Mouse (Mus musculus): Measurements from ENCODE around the gene Mael. TPM values are rescaled to one million over a fixed set of nuclear protein-coding genes. Genes with fewer than 3 reads are reported as not detected.

Gene Mael
- polyA plus RNA-seq, 2 experiments = 0.04 TPM; not detected in 1

GRCm38 (mm10) chr1:166170852-166171251 is 67.7 kb downstream of the Mael start:
- Histone ChIP-seq H3K27ac (replicated peaks; ENCODE audit: low read depth, low read length) (no peak overlapping the region), H3K9me3 (ENCODE audit: control insufficient read depth, low read length) (no peaks in the 10 kb centered on the region), H3K36me3 (ENCODE audit: control insufficient read depth, insufficient read depth, low read length) (no peaks in the 10 kb centered on the region), H3K9ac (ENCODE audit: low read depth, low read length, severe bottlenecking) (no peak overlapping the region), H3K4me1 (ENCODE audit: control insufficient read depth, insufficient read depth, low read length) (no peaks in the 10 kb centered on the region), H3K4me2 (replicated peaks; ENCODE audit: low read depth, low read length, severe bottlenecking) (no peak overlapping the region), H3K4me3 (replicated peaks; ENCODE audit: low read length) (no peak overlapping the region), H3K27me3 (ENCODE audit: control insufficient read depth, insufficient read depth, low read length) (no peaks in the 10 kb centered on the region)
- no peak for DNase-seq (ENCODE audit: low spot score)
- WGBS = 88% methylated on average over 12 of the region's 12 CpGs
- ATAC-seq (ENCODE audit: low FRiP score, low read depth) = no peak
- TF ChIP-seq POLR2A (IDR thresholded peaks at IDR 0.05; ENCODE audit: borderline replicate concordance, extremely low read depth, insufficient read depth, insufficient read length) = no peak

- H3K4me1 ChIP-seq (ENCODE audit: control insufficient read depth, insufficient read depth, low read length) = no peaks in the 10 kb centered on the region
- H3K27me3 ChIP-seq (ENCODE audit: control insufficient read depth, insufficient read depth, low read length) = no peaks in the 10 kb centered on the region
- H3K9me3 ChIP-seq (ENCODE audit: control insufficient read depth, low read length) = no peaks in the 10 kb centered on the region
- DNase-seq (ENCODE audit: low spot score) = no peak
- no peaks in the 10 kb centered on the region for H3K36me3 ChIP-seq (ENCODE audit: control insufficient read depth, insufficient read depth, low read length)
- no peak overlapping the region for H3K27ac ChIP-seq (replicated peaks; ENCODE audit: low read depth, low read length)
- no peak overlapping the region for H3K4me2 ChIP-seq (replicated peaks; ENCODE audit: low read depth, low read length, severe bottlenecking)
- no peak overlapping the region for H3K9ac ChIP-seq (ENCODE audit: low read depth, low read length, severe bottlenecking)
- H3K4me3 ChIP-seq (replicated peaks; ENCODE audit: low read length) = no peak overlapping the region
- no peak for TF ChIP-seq POLR2A (IDR thresholded peaks at IDR 0.05; ENCODE audit: borderline replicate concordance, extremely low read depth, insufficient read depth, insufficient read length)
- whole genome bisulfite sequencing = 91% methylated on average over 7 of the region's 7 CpGs
- ATAC-seq (ENCODE audit: low FRiP score, low read depth) = no peak
These were observed 68.8 kb downstream of the Mael start for GRCm38 (mm10) chr1:166169713-166170112.

GRCm38 (mm10) chr1:166168017-166168416 is 70.5 kb downstream of the Mael start:
- DNase-seq (ENCODE audit: low spot score) = no peak
- WGBS = 91% methylated on average over 7 of the region's 7 CpGs
- ATAC-seq (ENCODE audit: low FRiP score, low read depth) = no peak
- Histone ChIP-seq H3K36me3 (ENCODE audit: control insufficient read depth, insufficient read depth, low read length) (no peaks in the 10 kb centered on the region), H3K27ac (replicated peaks; ENCODE audit: low read depth, low read length) (no peak overlapping the region), H3K9me3 (ENCODE audit: control insufficient read depth, low read length) (no peaks in the 10 kb centered on the region), H3K4me2 (replicated peaks; ENCODE audit: low read depth, low read length, severe bottlenecking) (no peak overlapping the region), H3K4me1 (ENCODE audit: control insufficient read depth, insufficient read depth, low read length) (no peaks in the 10 kb centered on the region), H3K4me3 (replicated peaks; ENCODE audit: low read length) (no peak overlapping the region), H3K27me3 (ENCODE audit: control insufficient read depth, insufficient read depth, low read length) (no peaks in the 10 kb centered on the region), H3K9ac (ENCODE audit: low read depth, low read length, severe bottlenecking) (no peak overlapping the region)
- TF ChIP-seq POLR2A (IDR thresholded peaks at IDR 0.05; ENCODE audit: borderline replicate concordance, extremely low read depth, insufficient read depth, insufficient read length) = no peak

GRCm38 (mm10) chr1:166167405-166167804 is 71.1 kb downstream of the Mael start:
- Histone ChIP-seq H3K27ac (replicated peaks; ENCODE audit: low read depth, low read length) (no peak overlapping the region), H3K9ac (ENCODE audit: low read depth, low read length, severe bottlenecking) (no peak overlapping the region), H3K36me3 (ENCODE audit: control insufficient read depth, insufficient read depth, low read length) (no peaks in the 10 kb centered on the region), H3K4me1 (ENCODE audit: control insufficient read depth, insufficient read depth, low read length) (no peaks in the 10 kb centered on the region), H3K9me3 (ENCODE audit: control insufficient read depth, low read length) (no peaks in the 10 kb centered on the region), H3K4me3 (replicated peaks; ENCODE audit: low read length) (no peak overlapping the region), H3K4me2 (replicated peaks; ENCODE audit: low read depth, low read length, severe bottlenecking) (no peak overlapping the region), H3K27me3 (ENCODE audit: control insufficient read depth, insufficient read depth, low read length) (no peaks in the 10 kb centered on the region)
- DNase-seq (ENCODE audit: low spot score) (no peak), ATAC-seq (ENCODE audit: low FRiP score, low read depth) (no peak)
- WGBS = 83% methylated on average over 4 of the region's 4 CpGs
- no peak for TF ChIP-seq POLR2A (IDR thresholded peaks at IDR 0.05; ENCODE audit: borderline replicate concordance, extremely low read depth, insufficient read depth, insufficient read length)

- H3K9me3 ChIP-seq (ENCODE audit: control insufficient read depth, low read length) = no peaks in the 10 kb centered on the region
- H3K4me2 ChIP-seq (replicated peaks; ENCODE audit: low read depth, low read length, severe bottlenecking) = no peak overlapping the region
- TF ChIP-seq POLR2A (IDR thresholded peaks at IDR 0.05; ENCODE audit: borderline replicate concordance, extremely low read depth, insufficient read depth, insufficient read length) = no peak
- H3K27me3 ChIP-seq (ENCODE audit: control insufficient read depth, insufficient read depth, low read length) = no peaks in the 10 kb centered on the region
- ATAC-seq (ENCODE audit: low FRiP score, low read depth) (no peak), DNase-seq (ENCODE audit: low spot score) (no peak)
- H3K4me1 ChIP-seq (ENCODE audit: control insufficient read depth, insufficient read depth, low read length) = no peaks in the 10 kb centered on the region
- no peak overlapping the region for H3K4me3 ChIP-seq (replicated peaks; ENCODE audit: low read length)
- H3K9ac ChIP-seq (ENCODE audit: low read depth, low read length, severe bottlenecking) = no peak overlapping the region
- WGBS = 90% methylated on average over 9 of the region's 9 CpGs
- H3K36me3 ChIP-seq (ENCODE audit: control insufficient read depth, insufficient read depth, low read length) = no peaks in the 10 kb centered on the region
- H3K27ac ChIP-seq (replicated peaks; ENCODE audit: low read depth, low read length) = no peak overlapping the region
These were observed 73.4 kb downstream of the Mael start for GRCm38 (mm10) chr1:166165159-166165558.

GRCm38 (mm10) chr1:166164580-166164979 is 74.0 kb downstream of the Mael start:
- ATAC-seq (ENCODE audit: low FRiP score, low read depth) (no peak), DNase-seq (ENCODE audit: low spot score) (no peak)
- H3K9me3 ChIP-seq (ENCODE audit: control insufficient read depth, low read length) = no peaks in the 10 kb centered on the region
- no peaks in the 10 kb centered on the region for H3K4me1 ChIP-seq (ENCODE audit: control insufficient read depth, insufficient read depth, low read length)
- TF ChIP-seq POLR2A (IDR thresholded peaks at IDR 0.05; ENCODE audit: borderline replicate concordance, extremely low read depth, insufficient read depth, insufficient read length) = no peak
- H3K27ac ChIP-seq (replicated peaks; ENCODE audit: low read depth, low read length) = no peak overlapping the region
- no peak overlapping the region for H3K4me2 ChIP-seq (replicated peaks; ENCODE audit: low read depth, low read length, severe bottlenecking)
- no peak overlapping the region for H3K9ac ChIP-seq (ENCODE audit: low read depth, low read length, severe bottlenecking)
- H3K4me3 ChIP-seq (replicated peaks; ENCODE audit: low read length) = no peak overlapping the region
- H3K36me3 ChIP-seq (ENCODE audit: control insufficient read depth, insufficient read depth, low read length) = no peaks in the 10 kb centered on the region
- WGBS = 88% methylated on average over 14 of the region's 14 CpGs
- no peaks in the 10 kb centered on the region for H3K27me3 ChIP-seq (ENCODE audit: control insufficient read depth, insufficient read depth, low read length)
